Mouse (Mus musculus) heart, embryonic 14.5 days (tissue): ENCODE measurements around the gene Dio1. TPM values are rescaled to one million over a fixed set of nuclear protein-coding genes. Genes with fewer than 3 reads are reported as not detected.

Experiments
- ATAC-seq: fragments of 200-750 bp; cut with Nextera tagmentation; 2 replicates; pipeline ENCODE4 v1.8.0; 2017; ENCODE audit warnings: low read depth, moderate TSS enrichment; ENCODE audit not compliant: insufficient number of reproducible peaks, insufficient read depth, low FRiP score
- H3K27ac ChIP-seq, 2 experiments: fragments of 200-500 bp in 1 of 2; fragments of 300-500 bp in 1 of 2; sonication (generic) in 1 of 2; replicated peaks in 1 of 2; 2 replicates each; pipeline ENCODE4 v1.5.1; 2012 to 2014; ENCODE audit warnings: low read depth in 2 of 2, low read length in 2 of 2, control low read depth in 1 of 2, mild to moderate bottlenecking in 1 of 2, mixed read lengths in 1 of 2; ENCODE audit not compliant: control insufficient read depth in 1 of 2, insufficient read depth in 1 of 2
- H3K27me3 ChIP-seq: fragments of 300-500 bp; sonication (generic); 2 replicates; pipeline ENCODE4 v1.6.1; 2014; ENCODE audit warnings: mild to moderate bottlenecking, low read length, control low read depth; ENCODE audit not compliant: control insufficient read depth, insufficient read depth
- H3K36me3 ChIP-seq: fragments of 300-500 bp; sonication (generic); 2 replicates; pipeline ENCODE4 v1.6.1; 2014; ENCODE audit warnings: mild to moderate bottlenecking, control low read depth, low read length, mixed read lengths; ENCODE audit not compliant: control insufficient read depth, insufficient read depth
- H3K4me1 ChIP-seq, 2 experiments: fragments of 200-500 bp in 1 of 2; fragments of 300-500 bp in 1 of 2; sonication (generic) in 1 of 2; 2 replicates each; pipeline ENCODE4 v1.6.1; 2012 to 2014; ENCODE audit warnings: low read length in 2 of 2, control low read depth in 1 of 2, mixed read lengths in 1 of 2; ENCODE audit not compliant: control insufficient read depth in 2 of 2, insufficient read depth in 2 of 2
- H3K4me2 ChIP-seq: fragments of 300-500 bp; sonication (generic); 2 replicates; pipeline ENCODE4 v1.6.1; 2014; ENCODE audit warnings: mild to moderate bottlenecking, low read length
- H3K4me3 ChIP-seq, 2 experiments: fragments of 200-500 bp in 1 of 2; fragments of 300-500 bp in 1 of 2; sonication (generic) in 1 of 2; 2 replicates each; pipeline ENCODE4 v1.5.1; 2012 to 2014; ENCODE audit warnings: low read length in 2 of 2, mild to moderate bottlenecking in 2 of 2, control low read depth in 1 of 2, low read depth in 1 of 2, moderate library complexity in 1 of 2; ENCODE audit not compliant: control insufficient read depth in 1 of 2, insufficient read depth in 1 of 2
- H3K9ac ChIP-seq: fragments of 300-500 bp; sonication (generic); 2 replicates; pipeline ENCODE4 v1.6.1; 2014; ENCODE audit warnings: mild to moderate bottlenecking, low read length
- H3K9me3 ChIP-seq: fragments of 300-500 bp; sonication (generic); 2 replicates; pipeline ENCODE4 v1.6.1; 2016; ENCODE audit warnings: low read length, control low read depth; ENCODE audit not compliant: control insufficient read depth
- WGBS: fragments of 180-500 bp; shearing (Covaris S2); extraction: QIAGEN DNeasy Blood & Tissue Kit; methylation state at CpG from one replicate; pipeline ENCODE4 v1.1.7; 2014; 5-methylcytosine and 5-hydroxymethylcytosine counted together
- polyA plus RNA-seq: library from polyadenylated mRNA; unstranded; fragments of >200 nt; fragmentation: Nextera tagmentation; extraction: Ambion mirVana; gene quantifications from 2 replicates; pipeline ENCODE4 v1.2.1, GENCODE M21; 2014

Dio1 gene
- polyA plus RNA-seq, 1 experiment from 2014 or later: not detected

- no peak overlapping the region for H3K4me3 ChIP-seq
- H3K9ac ChIP-seq: no peak overlapping the region
- no peak overlapping the region for H3K4me2 ChIP-seq
- H3K36me3 ChIP-seq: peaks cover 29% of the 10 kb centered on the region
- peaks cover 0 to 4% of the 10 kb centered on the region in 2 experiments; a peak in 1 of 4 replicates for H3K4me1 ChIP-seq
- no peaks in the 10 kb centered on the region for H3K9me3 ChIP-seq
- no peak for ATAC-seq
- H3K27ac ChIP-seq: no peak overlapping the region
- no peaks in the 10 kb centered on the region for H3K27me3 ChIP-seq
- 75% methylated on average over 6 of the region's 6 CpGs for WGBS
These were observed 40.3 kb upstream of the Dio1 start for GRCm38 (mm10) chr4:107347221-107347620.

GRCm38 (mm10) chr4:107344612-107345011 lies 37.6 kb upstream of the Dio1 start:
- Histone ChIP-seq H3K4me2 (no peak overlapping the region), H3K4me3 (no peak overlapping the region), H3K9ac (no peak overlapping the region), H3K36me3 (peaks cover 23% of the 10 kb centered on the region; the same call in 1 of the 2 replicates), H3K27ac (no peak overlapping the region), H3K27me3 (no peaks in the 10 kb centered on the region), H3K9me3 (no peaks in the 10 kb centered on the region), H3K4me1 (peaks cover 0 to 4% of the 10 kb centered on the region in 2 experiments; a peak in 1 of 4 replicates)
- no peak for ATAC-seq
- WGBS: 84% methylated on average over 7 of the region's 7 CpGs

DNA sequence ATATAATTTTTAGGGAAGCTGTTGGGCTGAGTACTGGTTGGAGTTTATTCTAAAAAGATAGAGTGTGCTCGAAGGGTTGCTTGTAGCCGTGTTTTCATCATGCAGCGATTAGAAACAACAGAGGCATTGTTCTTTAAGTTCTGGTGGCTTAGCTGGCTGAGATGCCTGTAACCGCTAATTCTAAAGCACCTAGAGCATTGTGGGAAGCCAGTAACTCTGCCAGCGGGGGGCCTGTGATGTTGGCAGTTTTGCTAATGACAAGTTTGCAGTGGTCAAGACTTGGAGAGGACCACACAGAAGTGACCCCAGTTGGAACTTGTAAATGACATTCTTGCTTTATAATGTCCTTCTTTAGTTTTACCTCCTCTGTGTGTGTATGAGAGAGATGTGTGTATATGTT lies 34.4 kb upstream of the Dio1 start:
- Histone ChIP-seq H3K4me1 (no peaks in the 10 kb centered on the region), H3K27me3 (no peaks in the 10 kb centered on the region), H3K9ac (no peak overlapping the region), H3K9me3 (no peaks in the 10 kb centered on the region), H3K27ac (no peak overlapping the region), H3K4me3 (no peak overlapping the region), H3K4me2 (no peak overlapping the region), H3K36me3 (peaks cover 28% of the 10 kb centered on the region; the same call in 1 of the 2 replicates)
- ATAC-seq: no peak
- 73% methylated on average over 5 of the region's 5 CpGs for WGBS

DNA sequence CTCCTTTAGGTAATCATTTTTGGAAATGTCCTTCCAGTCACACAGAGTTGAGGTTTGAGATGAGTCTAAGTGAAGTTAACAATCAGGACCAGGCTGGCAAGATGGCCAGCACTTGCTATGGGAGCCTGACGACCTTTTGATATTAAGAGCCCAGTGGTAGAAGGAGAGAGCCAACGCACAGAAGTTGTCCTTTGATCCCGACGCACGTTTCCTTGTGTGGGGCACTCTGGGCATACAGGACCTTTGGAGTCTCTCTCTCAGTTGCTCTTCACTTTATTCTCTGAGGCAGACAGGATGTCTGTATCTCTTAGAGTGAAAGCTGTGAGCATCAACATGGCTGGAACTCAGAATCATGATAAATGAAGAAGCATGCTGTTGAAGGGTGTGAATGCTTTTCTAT lies 30.5 kb upstream of the Dio1 start:
- peaks cover 16% of the 10 kb centered on the region; the same call in 1 of the 2 replicates for H3K36me3 ChIP-seq
- H3K4me1 ChIP-seq: peaks cover 0 to 4% of the 10 kb centered on the region in 2 experiments; a peak in 1 of 4 replicates
- WGBS: 86% methylated on average over 5 of the region's 5 CpGs
- no peak for ATAC-seq
- no peak overlapping the region for H3K4me3 ChIP-seq
- no peaks in the 10 kb centered on the region for H3K27me3 ChIP-seq
- no peaks in the 10 kb centered on the region for H3K9me3 ChIP-seq
- no peak overlapping the region for H3K9ac ChIP-seq
- no peak overlapping the region for H3K27ac ChIP-seq
- H3K4me2 ChIP-seq: no peak overlapping the region

DNA sequence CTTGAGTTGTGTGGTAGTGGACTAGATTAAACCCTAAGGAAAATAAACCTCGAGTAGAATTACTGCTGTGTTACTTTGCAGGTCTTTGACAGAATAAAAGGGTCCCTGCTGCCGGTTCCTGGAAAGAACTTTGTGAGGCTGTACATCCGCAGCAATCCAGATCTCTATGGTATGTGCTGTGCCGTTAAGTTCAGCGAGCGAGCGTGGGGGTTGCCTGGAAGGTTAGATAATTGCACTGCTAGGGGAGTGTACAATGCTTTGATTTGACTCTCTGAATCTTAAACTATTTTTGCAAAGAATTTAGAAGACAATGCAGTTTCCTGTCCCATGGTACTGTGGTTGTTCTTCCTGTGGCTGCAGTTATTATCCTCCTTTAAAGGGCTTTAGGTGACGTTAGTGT lies 29.4 kb upstream of the Dio1 start:
- Histone ChIP-seq H3K27me3 (no peaks in the 10 kb centered on the region), H3K27ac (no peak overlapping the region), H3K4me2 (no peak overlapping the region), H3K9me3 (no peaks in the 10 kb centered on the region), H3K4me3 (no peak overlapping the region), H3K36me3 (0 out of 2 replicates have a peak, but pooled peaks cover 9% of the 10 kb centered on the region), H3K9ac (no peak overlapping the region), H3K4me1 (peaks cover 0 to 4% of the 10 kb centered on the region in 2 experiments; a peak in 1 of 4 replicates)
- WGBS: 63% methylated on average over 8 of the region's 8 CpGs
- no peak for ATAC-seq

- Histone ChIP-seq H3K9ac (no peak overlapping the region), H3K27me3 (no peaks in the 10 kb centered on the region), H3K27ac (no peak overlapping the region), H3K4me3 (no peak overlapping the region), H3K4me2 (no peak overlapping the region), H3K36me3 (peaks cover 11% of the 10 kb centered on the region; the same call in 1 of the 2 replicates), H3K9me3 (no peaks in the 10 kb centered on the region), H3K4me1 (peaks cover 0 to 4% of the 10 kb centered on the region in 2 experiments; a peak in 1 of 4 replicates)
- whole genome bisulfite sequencing: 93% methylated on average over 4 of the region's 4 CpGs
- ATAC-seq: no peak
These were observed 26.5 kb upstream of the Dio1 start for GRCm38 (mm10) chr4:107333514-107333913.

- Histone ChIP-seq H3K4me3 (no peak overlapping the region), H3K27ac (no peak overlapping the region)
These were observed 21.6 kb upstream of the Dio1 start for GRCm38 (mm10) chr4:107328530-107328929.

GRCm38 (mm10) chr4:107323113-107323512 lies 16.1 kb upstream of the Dio1 start:
- no peaks in the 10 kb centered on the region for H3K4me1 ChIP-seq
- no peaks in the 10 kb centered on the region for H3K27me3 ChIP-seq
- no peak overlapping the region for H3K27ac ChIP-seq
- WGBS: 98% methylated on average over 2 of the region's 2 CpGs
- no peak overlapping the region for H3K4me3 ChIP-seq
- H3K4me2 ChIP-seq: no peak overlapping the region
- H3K36me3 ChIP-seq: peaks cover 65% of the 10 kb centered on the region
- ATAC-seq: no peak
- H3K9ac ChIP-seq: no peak overlapping the region
- H3K9me3 ChIP-seq: no peaks in the 10 kb centered on the region

More at GRCm38 (mm10) chr4:107328530-107328929, 21.6 kb upstream of the Dio1 start:
- no peaks in the 10 kb centered on the region for H3K4me1 ChIP-seq
- H3K9ac ChIP-seq: no peak overlapping the region
- peaks cover 25% of the 10 kb centered on the region for H3K36me3 ChIP-seq
- WGBS: 94% methylated on average over 8 of the region's 8 CpGs
- H3K9me3 ChIP-seq: no peaks in the 10 kb centered on the region
- no peak overlapping the region for H3K4me2 ChIP-seq
- H3K27me3 ChIP-seq: no peaks in the 10 kb centered on the region
- no peak for ATAC-seq
